Mouse (Mus musculus): Measurements from ENCODE around the gene Krt42.
"Not testable (repeated sequence)": the region's sequence is repeated elsewhere in the genome, so short reads cannot be mapped to it uniquely, and the experiment has no call there.

Gene Krt42

GRCm38 (mm10) chr11:100281596-100282544, 12.2 kb upstream of the Krt42 start:
- DNase-seq (ENCODE audit: inconsistent age in 2 of 2, low spot score in 1 of 2) = peak; percentile 68 to 94

GRCm38 (mm10) chr11:100278759-100279158, 9.1 kb upstream of the Krt42 start:
- DNase-seq (ENCODE audit: inconsistent age in 2 of 2, low spot score in 1 of 2) = no peak

GRCm38 (mm10) chr11:100277726-100278480, 8.2 kb upstream of the Krt42 start:
- peak in 1 of 2 experiments; percentile 73 for DNase-seq (ENCODE audit: inconsistent age in 2 of 2, low spot score in 1 of 2)

- DNase-seq (ENCODE audit: inconsistent age in 2 of 2, low spot score in 1 of 2) = no peak
Measured at GRCm38 (mm10) chr11:100275466-100275865, 5.8 kb upstream of the Krt42 start.

GRCm38 (mm10) chr11:100274719-100275118, 5.0 kb upstream of the Krt42 start:
- DNase-seq (ENCODE audit: inconsistent age in 2 of 2, low spot score in 1 of 2) = no peak

GRCm38 (mm10) chr11:100271878-100272277, 2.2 kb upstream of the Krt42 start:
- DNase-seq (ENCODE audit: inconsistent age in 2 of 2, low spot score in 1 of 2) = no peak

- DNase-seq (ENCODE audit: inconsistent age in 2 of 2, low spot score in 1 of 2) = no peak
Measured at GRCm38 (mm10) chr11:100262058-100262980, 7.4 kb downstream of the Krt42 start.

GRCm38 (mm10) chr11:100261235-100261605, 8.5 kb downstream of the Krt42 start:
- no peak for DNase-seq (ENCODE audit: inconsistent age in 2 of 2, low spot score in 1 of 2)

GRCm38 (mm10) chr11:100260514-100261234, 9.0 kb downstream of the Krt42 start, which contains the start of gene Krt17:
Gene Krt17 (minus strand): TSS chr11:100261029.
- no peak for DNase-seq (ENCODE audit: inconsistent age in 2 of 2, low spot score in 1 of 2)

- DNase-seq (ENCODE audit: inconsistent age in 2 of 2, low spot score in 1 of 2) = no peak
Measured at GRCm38 (mm10) chr11:100259079-100259478, 10.6 kb downstream of the Krt42 start.

GRCm38 (mm10) chr11:100257967-100258366, 11.7 kb downstream of the Krt42 start:
- DNase-seq (ENCODE audit: inconsistent age in 2 of 2, low spot score in 1 of 2) = no peak

- no peak for DNase-seq (ENCODE audit: inconsistent age in 2 of 2, low spot score in 1 of 2)
Measured at GRCm38 (mm10) chr11:100255514-100255913, 14.2 kb downstream of the Krt42 start.

GRCm38 (mm10) chr11:100254360-100255090, 15.1 kb downstream of the Krt42 start:
- no peak for DNase-seq (ENCODE audit: inconsistent age in 2 of 2, low spot score in 1 of 2)

GRCm38 (mm10) chr11:100248852-100249465, 20.7 kb downstream of the Krt42 start, which contains the start of gene Krt16:
Gene Krt16 (minus strand): TSS chr11:100248902.
- no peak for DNase-seq (ENCODE audit: inconsistent age in 2 of 2, low spot score in 1 of 2)

- DNase-seq (ENCODE audit: inconsistent age in 2 of 2, low spot score in 1 of 2) = not testable (repeated sequence)
Measured at GRCm38 (mm10) chr11:100246471-100246870, 23.2 kb downstream of the Krt42 start.

GRCm38 (mm10) chr11:100240272-100240671, 29.4 kb downstream of the Krt42 start:
- not testable (repeated sequence) for DNase-seq (ENCODE audit: inconsistent age in 2 of 2, low spot score in 1 of 2)

GRCm38 (mm10) chr11:100221741-100222140, 47.9 kb downstream of the Krt42 start:
- no peak for DNase-seq (ENCODE audit: inconsistent age in 2 of 2, low spot score in 1 of 2)

- DNase-seq (ENCODE audit: inconsistent age in 2 of 2, low spot score in 1 of 2) = no peak
Measured at GRCm38 (mm10) chr11:100219304-100219703, 50.4 kb downstream of the Krt42 start.

All from adrenal gland, adult (tissue).